Mouse (Mus musculus): ENCODE data around the gene Itga10. TPM values are rescaled to one million over a fixed set of nuclear protein-coding genes. Genes with fewer than 3 reads are reported as not detected.
A peak's percentile ranks its signal among the peaks of the same experiment; 100 is the strongest.
"Not testable (repeated sequence)": the region's sequence is repeated elsewhere in the genome, so short reads cannot be mapped to it uniquely, and the experiment has no call there.

Gene Itga10
- total and polyA plus RNA-seq, 2 experiments from 2014 or later = 1.0 to 3.3 TPM

GRCm38 (mm10) chr3:96678456-96678855 lies 33.1 kb downstream of the Itga10 start:
- H3K27me3 ChIP-seq (ENCODE audit: insufficient read depth, low read length) = no peaks in the 10 kb centered on the region

GRCm38 (mm10) chr3:96679159-96679674 lies 33.8 kb downstream of the Itga10 start:
- Histone ChIP-seq H3K27ac (ENCODE audit: low read depth, low read length) (no peak overlapping the region), H3K9me3 (ENCODE audit: low read length) (no peaks in the 10 kb centered on the region), H3K27me3 (ENCODE audit: insufficient read depth, low read length) (no peaks in the 10 kb centered on the region), H3K9ac (replicated peaks; ENCODE audit: low read length, poor library complexity, severe bottlenecking) (no peak overlapping the region), H3K4me1 (ENCODE audit: insufficient read depth, low read length) (no peaks in the 10 kb centered on the region), H3K4me2 (ENCODE audit: low read depth, low read length, poor library complexity, severe bottlenecking) (no peak overlapping the region), H3K4me3 (ENCODE audit: low read depth, low read length) (no peak overlapping the region), H3K36me3 (ENCODE audit: insufficient read depth, low read length) (no peaks in the 10 kb centered on the region)
- WGBS = 33% methylated on average over 5 of the region's 5 CpGs
- no peak for TF ChIP-seq CTCF (IDR thresholded peaks at IDR 0.05)
- DNase-seq (ENCODE audit: low spot score) (no peak), ATAC-seq (ENCODE audit: low FRiP score) (no peak)

More at GRCm38 (mm10) chr3:96678456-96678855, 33.1 kb downstream of the Itga10 start:
- Histone ChIP-seq H3K36me3 (ENCODE audit: insufficient read depth, low read length) (no peaks in the 10 kb centered on the region), H3K4me2 (ENCODE audit: low read depth, low read length, poor library complexity, severe bottlenecking) (no peak overlapping the region), H3K4me3 (ENCODE audit: low read depth, low read length) (no peak overlapping the region), H3K9ac (replicated peaks; ENCODE audit: low read length, poor library complexity, severe bottlenecking) (no peak overlapping the region), H3K27ac (ENCODE audit: low read depth, low read length) (no peak overlapping the region), H3K9me3 (ENCODE audit: low read length) (no peaks in the 10 kb centered on the region), H3K4me1 (ENCODE audit: insufficient read depth, low read length) (no peaks in the 10 kb centered on the region)
- DNase-seq (ENCODE audit: low spot score) (no peak), ATAC-seq (ENCODE audit: low FRiP score) (no peak)
- TF ChIP-seq CTCF (IDR thresholded peaks at IDR 0.05) = no peak
- WGBS = 66% methylated on average over 7 of the region's 7 CpGs

- peaks cover 5% of the 10 kb centered on the region; the same call in 1 of the 2 replicates for H3K27me3 ChIP-seq (ENCODE audit: insufficient read depth, low read length)
- H3K9ac ChIP-seq (replicated peaks; ENCODE audit: low read length, poor library complexity, severe bottlenecking) = no peak overlapping the region
- no peaks in the 10 kb centered on the region for H3K36me3 ChIP-seq (ENCODE audit: insufficient read depth, low read length)
- H3K27ac ChIP-seq (ENCODE audit: low read depth, low read length) = 0 out of 2 replicates have a peak overlapping the region, but pooled peaks have one; percentile 12
- H3K4me2 ChIP-seq (ENCODE audit: low read depth, low read length, poor library complexity, severe bottlenecking) = no peak overlapping the region
- H3K4me3 ChIP-seq (ENCODE audit: low read depth, low read length) = no peak overlapping the region
- TF ChIP-seq CTCF (IDR thresholded peaks at IDR 0.05) = no peak
- ATAC-seq (ENCODE audit: low FRiP score) (peak; percentile 42; the same call in 1 of the 2 replicates), DNase-seq (ENCODE audit: low spot score) (peak; percentile 46)
- H3K4me1 ChIP-seq (ENCODE audit: insufficient read depth, low read length) = no peaks in the 10 kb centered on the region
- 15% methylated on average over 12 of the region's 12 CpGs for WGBS
- no peaks in the 10 kb centered on the region for H3K9me3 ChIP-seq (ENCODE audit: low read length)
Observed at GRCm38 (mm10) chr3:96680269-96680956, 35.0 kb downstream of the Itga10 start.

GRCm38 (mm10) chr3:96683496-96683895 lies 38.1 kb downstream of the Itga10 start:
- no peaks in the 10 kb centered on the region for H3K9me3 ChIP-seq (ENCODE audit: low read length)
- WGBS = 88% methylated on average over 3 of the region's 3 CpGs
- ATAC-seq (ENCODE audit: low FRiP score) (no peak), DNase-seq (ENCODE audit: low spot score) (no peak)
- H3K4me3 ChIP-seq (ENCODE audit: low read depth, low read length) = no peak overlapping the region
- no peaks in the 10 kb centered on the region for H3K36me3 ChIP-seq (ENCODE audit: insufficient read depth, low read length)
- peaks cover 5% of the 10 kb centered on the region; the same call in 1 of the 2 replicates for H3K27me3 ChIP-seq (ENCODE audit: insufficient read depth, low read length)
- no peaks in the 10 kb centered on the region for H3K4me1 ChIP-seq (ENCODE audit: insufficient read depth, low read length)
- H3K4me2 ChIP-seq (ENCODE audit: low read depth, low read length, poor library complexity, severe bottlenecking) = no peak overlapping the region
- no peak overlapping the region for H3K27ac ChIP-seq (ENCODE audit: low read depth, low read length)
- no peak for TF ChIP-seq CTCF (IDR thresholded peaks at IDR 0.05)
- H3K9ac ChIP-seq (replicated peaks; ENCODE audit: low read length, poor library complexity, severe bottlenecking) = no peak overlapping the region

GRCm38 (mm10) chr3:96684151-96684821 lies 38.9 kb downstream of the Itga10 start:
- Histone ChIP-seq H3K4me2 (ENCODE audit: low read depth, low read length, poor library complexity, severe bottlenecking) (peak overlapping the region; percentile 32), H3K27ac (ENCODE audit: low read depth, low read length) (no peak overlapping the region), H3K9ac (replicated peaks; ENCODE audit: low read length, poor library complexity, severe bottlenecking) (no peak overlapping the region), H3K27me3 (ENCODE audit: insufficient read depth, low read length) (peaks cover 5% of the 10 kb centered on the region; the same call in 1 of the 2 replicates), H3K4me3 (ENCODE audit: low read depth, low read length) (no peak overlapping the region), H3K36me3 (ENCODE audit: insufficient read depth, low read length) (no peaks in the 10 kb centered on the region), H3K9me3 (ENCODE audit: low read length) (no peaks in the 10 kb centered on the region), H3K4me1 (ENCODE audit: insufficient read depth, low read length) (no peaks in the 10 kb centered on the region)
- no peak for DNase-seq (ENCODE audit: low spot score)
- no peak for ATAC-seq (ENCODE audit: low FRiP score)
- no peak for TF ChIP-seq CTCF (IDR thresholded peaks at IDR 0.05)
- WGBS = 71% methylated on average over 17 of the region's 17 CpGs

- no peak overlapping the region for H3K9ac ChIP-seq (replicated peaks; ENCODE audit: low read length, poor library complexity, severe bottlenecking)
- ATAC-seq (ENCODE audit: low FRiP score) = no peak
Observed at GRCm38 (mm10) chr3:96684822-96685156, 39.4 kb downstream of the Itga10 start.

GRCm38 (mm10) chr3:96686057-96686456 lies 40.7 kb downstream of the Itga10 start:
- not testable (repeated sequence) for H3K27me3 ChIP-seq (ENCODE audit: insufficient read depth, low read length); H3K27ac ChIP-seq (ENCODE audit: low read depth, low read length); DNase-seq (ENCODE audit: low spot score); ATAC-seq (ENCODE audit: low FRiP score); H3K36me3 ChIP-seq (ENCODE audit: insufficient read depth, low read length); H3K4me3 ChIP-seq (ENCODE audit: low read depth, low read length); H3K4me1 ChIP-seq (ENCODE audit: insufficient read depth, low read length); H3K4me2 ChIP-seq (ENCODE audit: low read depth, low read length, poor library complexity, severe bottlenecking); H3K9ac ChIP-seq (replicated peaks; ENCODE audit: low read length, poor library complexity, severe bottlenecking); H3K9me3 ChIP-seq (ENCODE audit: low read length)
- 96% methylated on average over 5 of the region's 5 CpGs for WGBS

More at GRCm38 (mm10) chr3:96684822-96685156, 39.4 kb downstream of the Itga10 start:
- H3K9me3 ChIP-seq (ENCODE audit: low read length) = no peaks in the 10 kb centered on the region
- TF ChIP-seq CTCF (IDR thresholded peaks at IDR 0.05) = no peak
- no peak for DNase-seq (ENCODE audit: low spot score)
- peaks cover 5% of the 10 kb centered on the region; the same call in 1 of the 2 replicates for H3K27me3 ChIP-seq (ENCODE audit: insufficient read depth, low read length)
- peak overlapping the region; percentile 32 for H3K4me2 ChIP-seq (ENCODE audit: low read depth, low read length, poor library complexity, severe bottlenecking)
- 0 out of 2 replicates have a peak overlapping the region, but pooled peaks have one; percentile 8 for H3K4me3 ChIP-seq (ENCODE audit: low read depth, low read length)
- H3K36me3 ChIP-seq (ENCODE audit: insufficient read depth, low read length) = no peaks in the 10 kb centered on the region
- H3K4me1 ChIP-seq (ENCODE audit: insufficient read depth, low read length) = no peaks in the 10 kb centered on the region
- WGBS = 52% methylated on average over 28 of the region's 28 CpGs
- H3K27ac ChIP-seq (ENCODE audit: low read depth, low read length) = no peak overlapping the region

Data from midbrain, postnatal 0 days (tissue).